Mouse (Mus musculus): ENCODE results near the gene Bcl2a1a. TPM values are rescaled to one million over a fixed set of nuclear protein-coding genes. Genes with fewer than 3 reads are reported as not detected.
A peak's percentile ranks its signal among the peaks of the same experiment; 100 is the strongest.
"Not testable (repeated sequence)": the region's sequence is repeated elsewhere in the genome, so short reads cannot be mapped to it uniquely, and the experiment has no call there.

Gene Bcl2a1a
- 1 to 10 TPM; 2.1 to 2.3 TPM for total RNA-seq (2021)
- long read RNA-seq, experiment 1 = 0 reads
- long read RNA-seq, experiment 2 = 0 reads

GRCm38 (mm10) chr9:88956670-88957153 lies at the start of gene Bcl2a1a:
Gene Bcl2a1a (plus strand): TSS chr9:88956900.
- DNase-seq (ENCODE audit: low spot score in 2 of 2) = peak in 1 of 2 experiments; percentile 20

GRCm38 (mm10) chr9:88916576-88916975 lies 40.1 kb upstream of the Bcl2a1a start:
- not testable (repeated sequence) for DNase-seq (ENCODE audit: low spot score in 2 of 2)

- not testable (repeated sequence) for DNase-seq (ENCODE audit: low spot score in 2 of 2)
Observed at GRCm38 (mm10) chr9:88938312-88938711, 18.4 kb upstream of the Bcl2a1a start.

GRCm38 (mm10) chr9:88951466-88951865 lies 5.2 kb upstream of the Bcl2a1a start:
- not testable (repeated sequence) for DNase-seq (ENCODE audit: low spot score in 2 of 2)

GRCm38 (mm10) chr9:88953151-88953550 lies 3.5 kb upstream of the Bcl2a1a start:
- DNase-seq (ENCODE audit: low spot score in 2 of 2) = not testable (repeated sequence)

- not testable (repeated sequence) for DNase-seq (ENCODE audit: low spot score in 2 of 2)
Observed at GRCm38 (mm10) chr9:88955224-88955623, 1.5 kb upstream of the Bcl2a1a start.

GRCm38 (mm10) chr9:88956035-88956434 lies 665 bp upstream of the Bcl2a1a start:
- DNase-seq (ENCODE audit: low spot score in 2 of 2) = not testable (repeated sequence)

GRCm38 (mm10) chr9:88958891-88959290 lies 2.2 kb downstream of the Bcl2a1a start:
- no peak for DNase-seq (ENCODE audit: low spot score in 2 of 2)

GRCm38 (mm10) chr9:88959981-88960380 lies 3.3 kb downstream of the Bcl2a1a start:
- not testable (repeated sequence) for DNase-seq (ENCODE audit: low spot score in 2 of 2)

- DNase-seq (ENCODE audit: low spot score in 2 of 2) = not testable (repeated sequence)
Observed at GRCm38 (mm10) chr9:88966462-88966861, 9.8 kb downstream of the Bcl2a1a start.

GRCm38 (mm10) chr9:88969502-88969901 lies 12.8 kb downstream of the Bcl2a1a start:
- DNase-seq (ENCODE audit: low spot score in 2 of 2) = not testable (repeated sequence)

GRCm38 (mm10) chr9:88976875-88977274 lies 20.2 kb downstream of the Bcl2a1a start:
- not testable (repeated sequence) for DNase-seq (ENCODE audit: low spot score in 2 of 2)

- DNase-seq (ENCODE audit: low spot score in 2 of 2) = not testable (repeated sequence)
Observed at GRCm38 (mm10) chr9:88979781-88980180, 23.1 kb downstream of the Bcl2a1a start.

GRCm38 (mm10) chr9:89001541-89001940 lies 44.8 kb downstream of the Bcl2a1a start:
- not testable (repeated sequence) for DNase-seq (ENCODE audit: low spot score in 2 of 2)

Other genes with a start within 250 kb of the Bcl2a1a start
- gene Mthfsl, start 236.6 kb upstream of the Bcl2a1a start, total RNA-seq (2021) = 10 to 100 TPM; 33.6 to 38.1 TPM
- 1 to 10 TPM in 1 of 2 experiments, under 1 TPM in 1; 0.56 to 4.1 TPM for gene Bcl2a1d, start 225.0 kb upstream of the Bcl2a1a start, total RNA-seq (2021)
- not detected for gene Trim43c, start 117.7 kb upstream of the Bcl2a1a start, total RNA-seq (2021)
- under 1 TPM; 0.20 to 0.96 TPM for gene Trim43b, start 135.9 kb downstream of the Bcl2a1a start, total RNA-seq (2021)
- 1 to 10 TPM; 2.9 to 6.4 TPM for gene Bcl2a1b, start 242.3 kb downstream of the Bcl2a1a start, total RNA-seq (2021)
- not detected for gene Gm29094, start 242.5 kb downstream of the Bcl2a1a start, total RNA-seq (2021)